Mouse (Mus musculus) cortical plate, adult 2 months (tissue): ENCODE measurements around the gene Setd7.

ENCODE experiments used
- CTCF ChIP-seq: fragments of 200-500 bp; IDR thresholded peaks from 2 replicates; pipeline ENCODE4 v1.5.1; 2011; ENCODE audit warnings: mild to moderate bottlenecking, control low read depth, low read length; ENCODE audit not compliant: insufficient read depth; ENCODE audit errors: extremely low read depth
- POLR2A ChIP-seq: fragments of 200-500 bp; IDR thresholded peaks from 2 replicates; pipeline ENCODE4 v1.6.1; 2011; ENCODE audit warnings: mild to moderate bottlenecking, low read length, control low read depth; ENCODE audit not compliant: insufficient read depth; ENCODE audit errors: extremely low read depth

GRCm38 (mm10) chr3:51559594-51560450, 857 bp downstream of the Setd7 start:
- TF ChIP-seq CTCF = no peak
- TF ChIP-seq POLR2A = peak; percentile 70
